Mouse (Mus musculus) midbrain, embryonic 15.5 days (tissue): ENCODE measurements around the gene Mcu. TPM values are rescaled to one million over a fixed set of nuclear protein-coding genes. Genes with fewer than 3 reads are reported as not detected.

Source experiments
- ATAC-seq: fragments of 200-750 bp; cut with Nextera tagmentation; replicated peaks from 2 replicates; pipeline ENCODE4 v1.8.0; 2017; ENCODE audit warnings: moderate TSS enrichment
- H3K27ac ChIP-seq: fragments of 300-500 bp; sonication (generic); 2 replicates; pipeline ENCODE4 v1.5.1; 2015; ENCODE audit warnings: mild to moderate bottlenecking, inconsistent platforms
- H3K27me3 ChIP-seq: fragments of 300-500 bp; sonication (generic); replicated peaks from 2 replicates; pipeline ENCODE4 v1.6.1; 2015; ENCODE audit warnings: inconsistent platforms
- H3K36me3 ChIP-seq: fragments of 300-500 bp; sonication (generic); replicated peaks from 2 replicates; pipeline ENCODE4 v1.6.1; 2015; ENCODE audit warnings: inconsistent platforms
- H3K4me1 ChIP-seq: fragments of 300-500 bp; sonication (generic); 2 replicates; pipeline ENCODE4 v1.6.1; 2015; ENCODE audit warnings: inconsistent platforms
- H3K4me2 ChIP-seq: fragments of 300-500 bp; sonication (generic); 2 replicates; pipeline ENCODE4 v1.6.1; 2015; ENCODE audit warnings: inconsistent platforms, mild to moderate bottlenecking, moderate library complexity
- H3K4me3 ChIP-seq: fragments of 300-500 bp; sonication (generic); 2 replicates; pipeline ENCODE4 v1.5.1; 2015; ENCODE audit warnings: mild to moderate bottlenecking, inconsistent platforms
- H3K9ac ChIP-seq: fragments of 300-500 bp; sonication (generic); 2 replicates; pipeline ENCODE4 v1.6.1; 2015; ENCODE audit warnings: mild to moderate bottlenecking, inconsistent platforms
- H3K9me3 ChIP-seq: fragments of 300-500 bp; sonication (generic); 2 replicates; pipeline ENCODE4 v1.6.1; 2016; ENCODE audit warnings: inconsistent platforms
- WGBS: fragments of 180-500 bp; shearing (Covaris S2); methylation state at CpG from one replicate; pipeline ENCODE4 v1.1.7; 2015; ENCODE audit warnings: mixed read lengths; 5-methylcytosine and 5-hydroxymethylcytosine counted together
- polyA plus RNA-seq: library from polyadenylated mRNA; unstranded; fragments of >200 nt; fragmentation: Nextera tagmentation; extraction: Ambion mirVana; gene quantifications from 2 replicates; pipeline ENCODE4 v1.2.1, GENCODE M21; 2015

Gene Mcu
- polyA plus RNA-seq, 1 experiment from 2014 or later = 29.8 TPM

DNA sequence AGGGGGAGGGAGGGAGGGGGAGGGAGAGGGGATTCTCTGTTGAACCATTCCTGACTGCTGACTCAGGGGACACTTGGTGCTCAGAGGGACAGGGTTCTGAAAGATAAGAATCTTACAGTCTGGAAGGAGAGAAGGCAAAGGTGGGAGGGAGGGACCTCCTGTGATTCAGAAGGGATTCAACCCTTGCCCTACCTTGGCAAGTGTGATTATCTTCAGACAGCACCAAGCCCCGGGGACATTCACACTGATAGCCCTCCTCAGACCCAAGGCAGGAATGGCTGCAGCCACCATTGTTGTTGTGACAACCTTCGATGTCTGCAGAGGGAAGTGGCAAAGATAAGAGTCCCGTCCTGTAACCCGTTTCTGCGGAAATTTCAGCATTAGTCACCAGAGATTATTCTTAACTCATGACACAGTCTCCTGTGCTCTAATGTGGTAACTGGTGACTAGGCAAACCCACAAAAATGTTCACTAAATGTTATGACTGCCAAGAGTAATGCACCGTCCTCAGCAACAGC, 185.7 kb downstream of the Mcu start:
- H3K27ac ChIP-seq = no peak overlapping the region
- no peaks in the 10 kb centered on the region for H3K4me1 ChIP-seq
- WGBS = 75% methylated on average over 6 of the region's 6 CpGs
- H3K36me3 ChIP-seq = no peaks in the 10 kb centered on the region
- no peaks in the 10 kb centered on the region for H3K27me3 ChIP-seq
- ATAC-seq = no peak
- no peak overlapping the region for H3K4me3 ChIP-seq
- H3K4me2 ChIP-seq = no peak overlapping the region
- H3K9ac ChIP-seq = no peak overlapping the region
- H3K9me3 ChIP-seq = no peaks in the 10 kb centered on the region

DNA sequence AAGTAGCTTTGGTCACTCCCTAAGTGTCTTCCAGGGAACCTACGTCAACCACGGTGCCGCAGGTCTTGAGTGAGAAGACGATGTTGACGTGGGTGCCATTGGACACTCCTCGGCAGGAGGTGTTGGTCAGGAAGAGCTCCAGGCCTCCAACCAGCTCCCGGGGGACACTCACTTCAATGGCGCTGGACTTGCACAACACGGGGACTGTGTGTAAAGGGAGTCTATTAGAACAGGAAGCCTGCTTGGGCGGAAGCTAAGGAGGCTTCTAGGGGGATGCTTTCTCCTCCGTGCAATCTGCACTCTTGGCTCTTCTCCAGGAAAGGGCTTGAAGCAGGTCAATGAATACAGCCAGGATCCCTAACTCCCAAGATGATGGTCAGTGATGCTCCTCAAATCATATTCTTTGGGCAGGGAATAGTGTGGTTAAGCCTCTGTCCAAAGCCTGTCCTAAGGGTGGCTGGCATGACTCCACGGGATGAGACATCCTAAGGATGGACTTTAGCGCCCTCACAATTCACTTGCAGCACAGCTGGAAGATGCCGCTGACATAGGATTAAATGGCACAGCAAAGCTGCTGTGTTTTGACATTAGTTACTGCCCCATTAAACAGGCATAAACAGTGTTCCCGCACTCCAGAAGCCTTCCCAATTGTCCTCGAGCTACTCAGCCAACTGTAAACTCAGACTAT, 186.9 kb downstream of the Mcu start:
- H3K4me1 ChIP-seq = no peaks in the 10 kb centered on the region
- 86% methylated on average over 16 of the region's 16 CpGs for WGBS
- no peaks in the 10 kb centered on the region for H3K27me3 ChIP-seq
- no peaks in the 10 kb centered on the region for H3K36me3 ChIP-seq
- no peak for ATAC-seq
- H3K4me2 ChIP-seq = no peak overlapping the region
- no peak overlapping the region for H3K27ac ChIP-seq
- no peaks in the 10 kb centered on the region for H3K9me3 ChIP-seq
- no peak overlapping the region for H3K9ac ChIP-seq
- H3K4me3 ChIP-seq = no peak overlapping the region

DNA sequence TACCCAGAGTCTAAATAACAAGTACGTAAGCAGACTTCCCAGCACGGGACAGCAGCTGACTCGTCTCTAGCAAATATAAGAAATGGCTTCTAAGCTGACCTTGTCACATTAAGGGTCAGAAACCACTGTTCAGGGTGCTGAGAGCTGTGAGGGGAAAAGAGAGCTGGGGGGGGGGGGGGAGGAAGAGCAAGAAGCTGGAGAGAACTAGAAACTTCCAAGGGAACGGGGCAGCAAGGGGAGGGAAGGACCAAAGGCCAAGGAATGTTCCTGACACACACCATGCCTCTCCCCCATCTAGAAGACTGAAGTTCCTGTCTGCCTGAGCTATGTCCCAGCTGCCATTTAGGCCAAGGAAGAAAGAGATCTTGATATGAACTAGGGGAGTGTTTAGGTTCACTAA, 190.1 kb downstream of the Mcu start:
- WGBS = 85% methylated on average over 4 of the region's 4 CpGs

DNA sequence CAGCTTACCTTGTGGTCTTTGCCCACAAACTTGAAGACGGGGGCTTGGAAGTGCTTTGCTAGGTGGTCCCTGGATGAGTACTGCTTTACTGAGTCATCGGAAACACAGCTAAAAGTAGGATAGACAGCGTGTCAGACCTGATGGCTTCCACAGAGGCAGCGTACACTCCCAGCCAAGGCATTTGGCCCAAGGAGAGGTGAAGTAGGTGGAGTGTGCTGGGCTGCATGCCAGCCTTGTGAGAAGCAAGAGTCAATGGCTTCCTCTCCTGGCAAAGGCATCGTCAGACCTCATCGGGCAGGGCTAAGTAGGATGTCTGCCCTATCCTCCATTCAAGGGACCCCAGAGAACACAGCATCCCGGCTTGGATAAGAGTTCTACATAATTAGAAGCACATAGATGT, 191.1 kb downstream of the Mcu start:
- H3K36me3 ChIP-seq = no peaks in the 10 kb centered on the region
- no peaks in the 10 kb centered on the region for H3K27me3 ChIP-seq
- ATAC-seq = no peak
- no peak overlapping the region for H3K4me3 ChIP-seq
- H3K4me2 ChIP-seq = no peak overlapping the region
- H3K9ac ChIP-seq = no peak overlapping the region
- H3K9me3 ChIP-seq = no peaks in the 10 kb centered on the region
- no peaks in the 10 kb centered on the region for H3K4me1 ChIP-seq
- 83% methylated on average over 7 of the region's 7 CpGs for WGBS
- H3K27ac ChIP-seq = no peak overlapping the region

More for the DNA sequence above, 190.1 kb downstream of the Mcu start:
- Histone ChIP-seq H3K27ac (no peak overlapping the region), H3K9me3 (no peaks in the 10 kb centered on the region), H3K4me1 (no peaks in the 10 kb centered on the region), H3K27me3 (no peaks in the 10 kb centered on the region), H3K4me3 (no peak overlapping the region), H3K4me2 (no peak overlapping the region), H3K36me3 (no peaks in the 10 kb centered on the region), H3K9ac (no peak overlapping the region)
- no peak for ATAC-seq

DNA sequence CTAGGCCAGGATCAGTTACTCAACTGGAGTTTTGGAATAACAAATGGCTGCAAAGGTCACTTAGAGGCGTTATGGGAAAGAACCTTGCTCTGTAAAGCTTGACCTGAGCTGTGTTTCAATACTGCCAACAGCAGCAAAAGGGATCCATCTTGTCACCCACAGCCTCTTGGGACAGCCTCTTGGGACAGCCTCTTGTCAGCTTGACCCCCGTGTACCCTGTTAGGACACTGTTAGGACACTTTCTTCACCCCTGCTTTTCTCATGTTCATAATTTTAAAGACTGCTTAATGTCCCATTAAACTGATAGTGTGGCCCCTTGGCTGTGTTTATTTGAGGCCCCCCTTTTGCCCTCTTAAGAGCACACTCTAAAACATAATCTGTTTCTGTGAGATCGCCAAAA, 192.0 kb downstream of the Mcu start:
- Histone ChIP-seq H3K4me3 (no peak overlapping the region), H3K36me3 (no peaks in the 10 kb centered on the region), H3K9ac (no peak overlapping the region), H3K4me2 (no peak overlapping the region), H3K4me1 (no peaks in the 10 kb centered on the region), H3K9me3 (no peaks in the 10 kb centered on the region), H3K27me3 (no peaks in the 10 kb centered on the region), H3K27ac (no peak overlapping the region)
- no peak for ATAC-seq
- WGBS = 83% methylated on average over 3 of the region's 3 CpGs

DNA sequence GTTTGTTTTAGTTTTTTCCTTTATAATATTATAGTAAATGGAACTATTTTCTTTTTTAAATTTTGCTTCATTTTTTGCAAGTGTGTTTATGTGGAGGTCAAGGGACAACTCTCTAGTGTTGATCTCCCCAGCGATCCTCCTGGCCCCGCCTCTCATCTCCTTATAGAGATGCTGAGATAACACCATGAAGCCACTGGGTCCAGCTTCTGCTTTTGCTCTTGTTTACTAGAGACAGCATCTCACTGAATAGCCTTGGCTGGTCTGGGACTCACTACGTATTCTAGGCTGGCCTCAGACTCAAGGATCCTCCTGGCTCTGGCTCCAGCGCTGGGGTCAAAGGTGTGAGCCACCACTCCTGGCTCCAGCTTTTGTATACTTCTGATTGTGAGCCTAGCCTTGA, 197.0 kb downstream of the Mcu start:
- Histone ChIP-seq H3K4me1 (no peaks in the 10 kb centered on the region), H3K27ac (no peak overlapping the region), H3K9ac (no peak overlapping the region), H3K4me2 (no peak overlapping the region), H3K36me3 (no peaks in the 10 kb centered on the region), H3K27me3 (no peaks in the 10 kb centered on the region), H3K9me3 (no peaks in the 10 kb centered on the region), H3K4me3 (no peak overlapping the region)
- WGBS = 89% methylated on average over 4 of the region's 4 CpGs
- no peak for ATAC-seq

DNA sequence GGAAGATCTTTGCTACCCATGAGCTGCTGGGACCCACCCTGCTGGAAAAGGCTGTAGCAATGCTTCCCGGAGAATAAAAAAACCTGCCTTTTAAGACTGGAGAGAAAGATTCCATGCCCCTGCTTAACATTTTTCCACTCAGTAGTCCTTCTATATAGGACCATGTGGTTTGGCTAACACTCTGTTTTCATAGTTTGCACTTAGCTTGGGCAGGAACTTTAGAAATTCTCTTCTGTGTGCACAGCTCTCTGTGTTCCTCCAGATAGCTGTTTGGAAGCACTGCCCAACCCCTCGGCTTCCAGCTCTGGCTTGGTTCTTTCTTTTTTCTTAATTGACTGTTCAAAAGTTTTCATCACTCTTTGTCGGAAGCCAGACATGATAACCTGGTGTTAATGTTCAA, 199.9 kb downstream of the Mcu start:
- no peak overlapping the region for H3K27ac ChIP-seq
- WGBS = 95% methylated on average over 3 of the region's 3 CpGs
- H3K36me3 ChIP-seq = no peaks in the 10 kb centered on the region
- no peak for ATAC-seq
- no peaks in the 10 kb centered on the region for H3K27me3 ChIP-seq
- H3K4me2 ChIP-seq = no peak overlapping the region
- H3K4me1 ChIP-seq = no peaks in the 10 kb centered on the region
- H3K9me3 ChIP-seq = no peaks in the 10 kb centered on the region
- no peak overlapping the region for H3K9ac ChIP-seq
- H3K4me3 ChIP-seq = no peak overlapping the region

DNA sequence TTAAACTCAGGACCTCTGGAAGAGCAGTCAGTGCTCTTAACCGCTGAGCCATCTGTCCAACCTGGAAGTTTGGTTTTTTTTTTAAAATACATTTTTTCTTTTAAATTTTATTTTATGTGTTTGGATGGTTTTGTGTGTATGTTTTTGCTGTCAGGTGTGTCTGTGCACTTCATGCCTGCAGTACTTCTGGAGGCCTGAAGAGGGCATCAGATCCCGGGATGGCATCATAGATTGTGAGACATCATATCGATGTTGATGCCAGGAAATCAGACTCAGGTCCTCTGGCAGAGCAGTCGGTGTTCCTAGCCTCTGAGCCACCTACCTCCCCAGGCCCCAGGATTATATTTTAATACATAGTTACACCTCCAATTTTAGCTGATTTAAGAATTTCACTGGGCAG, 202.8 kb downstream of the Mcu start:
- 86% methylated on average over 4 of the region's 4 CpGs for WGBS
- Histone ChIP-seq H3K4me2 (no peak overlapping the region), H3K9ac (no peak overlapping the region), H3K36me3 (no peaks in the 10 kb centered on the region), H3K27ac (no peak overlapping the region), H3K9me3 (no peaks in the 10 kb centered on the region), H3K4me3 (no peak overlapping the region), H3K27me3 (no peaks in the 10 kb centered on the region), H3K4me1 (no peaks in the 10 kb centered on the region)
- no peak for ATAC-seq

DNA sequence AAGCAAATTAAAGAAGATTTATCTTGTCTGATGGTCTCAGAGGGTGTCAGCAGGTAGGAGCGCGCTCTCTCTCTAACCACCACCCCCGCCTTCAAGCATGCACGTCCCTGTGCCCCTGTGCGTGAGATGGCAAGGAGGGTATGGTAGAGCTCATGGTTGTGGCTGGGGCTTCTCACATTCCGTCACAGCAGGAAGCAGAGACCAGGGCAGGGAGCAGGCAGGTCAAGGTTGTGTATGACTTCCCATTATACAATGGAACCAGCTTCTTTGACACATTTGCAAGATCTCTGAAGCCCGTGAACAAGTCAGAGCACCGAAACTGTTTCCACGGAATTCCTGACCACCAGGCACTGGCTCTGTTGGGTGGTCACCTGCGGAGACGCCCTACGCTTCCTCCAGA, 206.2 kb downstream of the Mcu start:
- no peaks in the 10 kb centered on the region for H3K27me3 ChIP-seq
- no peak for ATAC-seq
- WGBS = 83% methylated on average over 12 of the region's 12 CpGs
- H3K36me3 ChIP-seq = no peaks in the 10 kb centered on the region
- H3K9me3 ChIP-seq = no peaks in the 10 kb centered on the region
- H3K4me3 ChIP-seq = no peak overlapping the region
- no peak overlapping the region for H3K4me2 ChIP-seq
- H3K27ac ChIP-seq = no peak overlapping the region
- no peaks in the 10 kb centered on the region for H3K4me1 ChIP-seq
- H3K9ac ChIP-seq = no peak overlapping the region

DNA sequence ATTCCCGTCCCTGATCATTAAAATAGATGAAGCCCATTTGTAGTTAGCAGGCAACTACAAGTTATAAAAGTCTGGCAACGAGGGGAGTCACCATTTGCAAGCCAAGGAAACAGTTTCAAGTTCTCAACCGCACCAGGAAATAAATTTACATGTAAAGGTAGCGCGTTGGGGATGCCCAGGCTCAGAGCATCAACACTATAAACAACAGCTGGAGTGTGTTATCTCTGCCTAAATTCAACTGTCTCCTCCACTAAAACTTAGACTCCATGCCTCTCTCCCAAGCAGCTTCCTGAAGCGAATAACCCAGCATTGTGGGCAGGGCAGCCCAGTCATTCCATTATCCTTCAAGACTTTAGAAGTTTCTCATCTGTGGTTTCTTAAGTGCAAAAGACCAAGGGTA, 208.0 kb downstream of the Mcu start:
- ATAC-seq = no peak
- no peak overlapping the region for H3K4me2 ChIP-seq
- H3K27me3 ChIP-seq = no peaks in the 10 kb centered on the region
- no peak overlapping the region for H3K9ac ChIP-seq
- no peaks in the 10 kb centered on the region for H3K9me3 ChIP-seq
- no peaks in the 10 kb centered on the region for H3K4me1 ChIP-seq
- 75% methylated on average over 6 of the region's 6 CpGs for WGBS
- no peak overlapping the region for H3K27ac ChIP-seq
- H3K4me3 ChIP-seq = no peak overlapping the region
- no peaks in the 10 kb centered on the region for H3K36me3 ChIP-seq

DNA sequence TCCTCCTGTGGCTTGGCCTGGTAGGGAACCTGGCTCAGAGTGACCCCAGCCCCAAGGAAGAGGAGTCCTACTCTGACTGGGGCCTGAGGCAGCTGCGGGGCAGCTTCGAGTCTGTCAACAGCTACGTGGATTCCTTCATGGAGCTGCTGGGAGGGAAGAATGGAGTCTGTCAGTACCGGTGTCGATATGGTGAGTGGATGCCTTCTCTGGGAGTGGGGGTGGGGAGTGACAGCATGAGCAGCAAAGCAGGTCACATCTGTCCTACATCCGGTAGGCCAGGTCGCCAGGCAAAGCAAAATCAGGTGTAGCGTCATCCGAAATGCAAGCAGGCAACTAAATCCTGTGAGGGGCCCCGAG, 212.7 kb downstream of the Mcu start:
- 77% methylated on average over 10 of the region's 10 CpGs for WGBS
- no peaks in the 10 kb centered on the region for H3K9me3 ChIP-seq
- no peak overlapping the region for H3K4me2 ChIP-seq

DNA sequence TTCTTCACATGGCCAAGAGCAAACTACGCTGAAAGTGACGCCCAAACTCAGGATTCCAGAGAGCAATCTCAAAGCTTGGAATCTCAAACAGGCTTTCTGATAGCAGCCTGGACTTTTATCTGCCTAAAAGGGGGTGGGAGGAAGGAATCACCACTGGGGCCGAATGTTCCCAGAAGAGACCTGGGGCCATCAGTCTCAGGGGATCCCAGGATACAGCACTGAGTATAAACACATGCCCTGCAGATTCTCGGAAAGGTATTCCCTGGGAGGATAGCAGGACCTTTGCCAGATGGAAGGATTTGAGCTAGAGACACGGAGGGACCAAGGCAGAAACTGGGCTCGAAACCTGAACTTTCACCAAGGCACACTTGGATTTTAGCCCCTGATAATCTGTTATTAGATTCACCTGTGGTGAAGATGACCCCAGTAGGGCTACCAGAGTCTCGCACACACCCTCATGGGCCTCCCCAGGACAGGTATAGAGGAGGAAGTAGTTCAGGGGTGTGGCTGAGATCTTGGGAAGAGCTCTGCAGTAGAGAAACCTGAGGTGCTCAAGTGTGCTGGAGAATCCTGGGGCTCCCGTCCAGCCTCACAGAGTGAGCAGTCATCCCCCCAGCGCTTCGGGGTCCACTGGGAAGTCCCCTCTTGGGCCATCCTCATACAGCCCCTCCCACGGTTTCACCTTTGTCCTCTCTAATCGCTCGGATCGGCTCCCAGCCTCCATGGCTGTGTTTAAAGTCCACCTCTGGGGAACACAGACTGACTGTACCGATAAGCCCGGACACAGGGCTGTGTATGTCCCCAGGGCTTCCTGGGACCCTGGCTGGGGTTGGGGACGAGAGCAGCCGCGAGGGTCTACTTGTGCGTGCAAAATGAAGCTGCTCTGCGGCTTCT, 213.3 kb downstream of the Mcu start, which contains the start of gene Pla2g12b:
Pla2g12b (plus strand) TSS at position 762 of the 894 bp plus-strand sequence.
- no peak within 1 kb of the TSS for H3K27ac ChIP-seq
- H3K4me3 ChIP-seq = no peak within 1 kb of the TSS
- H3K27me3 ChIP-seq = no peaks in the 10 kb centered on the region
- H3K9ac ChIP-seq = no peak within 1 kb of the TSS
- ATAC-seq = no peak
- H3K9me3 ChIP-seq = no peaks in the 10 kb centered on the region
- H3K36me3 ChIP-seq = no peaks in the 10 kb centered on the region
- 76% methylated on average over 21 of the region's 21 CpGs for WGBS
- H3K4me1 ChIP-seq = no peaks in the 10 kb centered on the region
- no peak within 1 kb of the TSS for H3K4me2 ChIP-seq

More for the DNA sequence above, 212.7 kb downstream of the Mcu start:
- no peaks in the 10 kb centered on the region for H3K36me3 ChIP-seq
- no peak overlapping the region for H3K27ac ChIP-seq
- no peak for ATAC-seq
- H3K9ac ChIP-seq = no peak overlapping the region
- H3K4me3 ChIP-seq = no peak overlapping the region
- no peaks in the 10 kb centered on the region for H3K27me3 ChIP-seq
- H3K4me1 ChIP-seq = no peaks in the 10 kb centered on the region
